Mouse (Mus musculus) layer of hippocampus, postnatal 25 days (tissue): Measurements from ENCODE around the gene Hps4. TPM values are rescaled to one million over a fixed set of nuclear protein-coding genes. Genes with fewer than 3 reads are reported as not detected.

Experiments
- DNase-seq, 2 experiments: peaks; one replicate each; pipeline ENCODE4 v3.0.0; 2022; ENCODE audit warnings: mixed read lengths in 2 of 2, low spot score in 1 of 2; ENCODE audit errors: extremely low spot score in 1 of 2
- total RNA-seq, 2 experiments: library from RNA; stranded (reverse); gene quantifications; 2 replicates each; pipeline ENCODE4 v1.2.3; 2021

The Hps4 gene
- total RNA-seq, 2 experiments from 2014 or later: 30.3 to 40.8 TPM

GRCm38 (mm10) chr5:112364184-112364797 lies 21.4 kb downstream of the Hps4 start:
- no peak for DNase-seq

GRCm38 (mm10) chr5:112366879-112367278 lies 24.0 kb downstream of the Hps4 start:
- DNase-seq: no peak

DNA sequence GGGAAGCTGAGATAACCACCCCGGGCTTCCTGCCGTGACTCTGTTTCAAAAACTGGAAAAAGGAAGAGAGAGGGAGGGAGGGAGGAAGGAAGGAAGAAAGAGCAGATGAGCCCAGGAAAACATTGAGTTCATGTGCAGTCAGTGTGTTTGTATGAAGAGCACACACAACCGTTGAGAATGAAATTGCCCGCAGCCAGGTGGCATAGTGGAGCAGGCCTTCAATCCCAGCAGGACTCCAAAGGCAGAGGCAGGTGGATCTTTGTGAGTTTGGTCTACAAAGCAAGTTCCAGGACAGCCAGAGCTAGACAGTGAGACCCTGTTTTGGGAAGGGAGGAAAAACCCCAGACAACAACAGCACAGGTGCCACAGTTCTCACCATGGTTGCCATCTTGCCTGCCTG lies 24.5 kb downstream of the Hps4 start:
- no peak for DNase-seq

DNA sequence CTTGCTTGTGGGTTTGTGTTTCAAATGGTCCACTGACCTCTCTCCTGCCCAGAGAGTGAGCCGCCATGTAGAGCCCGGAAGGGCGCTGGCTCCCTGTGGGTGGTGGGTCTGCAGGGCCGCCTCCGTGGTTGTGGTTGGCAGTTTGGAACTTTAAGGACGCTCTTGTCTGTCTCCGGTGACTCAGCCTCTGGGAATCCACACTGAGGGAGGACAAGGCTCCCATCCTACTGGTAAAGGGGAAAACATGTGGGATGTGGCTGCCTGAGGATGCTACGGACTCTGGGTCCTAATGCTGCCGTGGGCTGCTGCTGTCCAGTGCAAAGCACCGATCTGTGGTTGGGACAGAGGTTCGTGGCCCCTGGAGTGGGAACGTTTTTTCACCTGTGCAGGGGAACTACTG lies 25.0 kb downstream of the Hps4 start:
- DNase-seq: no peak

GRCm38 (mm10) chr5:112368666-112369065 lies 25.8 kb downstream of the Hps4 start:
- DNase-seq: no peak

- no peak for DNase-seq
These were observed 26.4 kb downstream of the Hps4 start for GRCm38 (mm10) chr5:112369326-112369725.

DNA sequence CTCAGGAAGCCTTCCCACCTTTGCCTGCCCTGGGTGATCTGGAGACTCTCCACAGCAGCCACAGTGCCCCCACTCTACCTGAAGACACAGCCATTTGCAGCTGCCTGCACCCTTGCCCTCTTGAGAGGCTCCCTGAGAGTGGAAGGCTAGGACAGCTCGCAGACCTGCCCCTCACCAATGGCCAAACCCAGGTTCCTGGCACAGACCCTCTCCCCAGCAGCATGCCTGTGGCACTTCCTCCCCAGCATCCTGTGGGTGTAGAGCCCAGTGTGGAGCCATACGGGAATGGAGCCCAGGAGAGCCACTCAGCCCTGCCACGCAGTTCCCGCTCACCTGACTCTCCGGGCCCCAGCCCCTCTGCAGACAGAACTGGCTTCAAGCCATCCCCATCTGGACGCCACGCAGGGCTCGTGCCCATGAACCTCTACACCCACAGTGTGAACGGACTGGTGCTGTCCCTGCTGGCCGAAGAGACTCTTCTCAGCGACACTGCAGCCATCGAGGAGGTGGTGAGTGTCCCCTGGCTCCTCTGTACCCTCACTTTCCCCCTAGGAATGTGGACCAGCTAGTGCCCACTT lies 27.4 kb downstream of the Hps4 start:
- no peak for DNase-seq

GRCm38 (mm10) chr5:112371933-112372332 lies 29.1 kb downstream of the Hps4 start:
- DNase-seq: no peak

- no peak for DNase-seq
These were observed 33.2 kb downstream of the Hps4 start for GRCm38 (mm10) chr5:112376111-112376510.

- no peak for DNase-seq
These were observed 34.5 kb downstream of the Hps4 start for GRCm38 (mm10) chr5:112377380-112377779.

DNA sequence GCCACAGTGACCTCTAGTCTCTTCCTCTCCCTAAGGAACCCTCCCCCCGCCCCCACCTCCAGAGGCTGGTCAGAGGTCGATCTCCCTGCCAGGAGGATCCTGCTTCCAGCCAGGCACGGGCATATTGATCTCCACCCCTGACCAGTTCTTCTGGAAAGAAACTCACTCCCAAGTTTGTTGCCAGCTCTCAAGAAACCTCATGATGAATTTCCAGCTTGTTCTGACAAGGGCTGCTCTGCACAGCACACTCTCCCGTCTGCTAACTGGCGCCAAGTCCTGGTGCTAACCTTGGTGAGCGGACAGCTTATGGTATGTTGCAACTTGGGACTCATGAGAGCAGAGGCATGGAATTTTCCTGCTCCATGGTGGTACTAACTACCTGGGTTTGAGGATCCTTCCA lies 35.8 kb downstream of the Hps4 start:
- DNase-seq: no peak

DNA sequence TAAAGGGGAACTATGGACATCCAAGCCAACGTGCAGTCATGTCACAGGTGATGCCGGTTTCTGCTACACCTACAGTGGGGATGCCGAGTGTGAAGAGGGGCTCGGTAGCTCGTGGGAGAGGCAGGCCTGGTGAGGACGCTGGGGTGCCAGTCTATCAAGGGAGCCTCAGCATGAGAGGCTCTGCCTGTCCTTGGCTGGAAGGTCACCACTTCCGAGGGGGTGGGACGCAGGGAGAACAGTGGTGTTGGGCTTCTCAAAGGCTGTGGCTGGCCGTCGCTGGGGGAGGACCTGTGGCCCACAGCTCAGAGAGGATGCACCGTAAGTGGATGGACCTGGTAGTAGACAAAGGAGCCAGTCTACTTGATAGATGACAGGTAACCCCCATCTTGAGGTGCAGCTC lies 38.3 kb downstream of the Hps4 start:
- DNase-seq: no peak

GRCm38 (mm10) chr5:112382042-112382441 lies 39.2 kb downstream of the Hps4 start:
- no peak for DNase-seq

DNA sequence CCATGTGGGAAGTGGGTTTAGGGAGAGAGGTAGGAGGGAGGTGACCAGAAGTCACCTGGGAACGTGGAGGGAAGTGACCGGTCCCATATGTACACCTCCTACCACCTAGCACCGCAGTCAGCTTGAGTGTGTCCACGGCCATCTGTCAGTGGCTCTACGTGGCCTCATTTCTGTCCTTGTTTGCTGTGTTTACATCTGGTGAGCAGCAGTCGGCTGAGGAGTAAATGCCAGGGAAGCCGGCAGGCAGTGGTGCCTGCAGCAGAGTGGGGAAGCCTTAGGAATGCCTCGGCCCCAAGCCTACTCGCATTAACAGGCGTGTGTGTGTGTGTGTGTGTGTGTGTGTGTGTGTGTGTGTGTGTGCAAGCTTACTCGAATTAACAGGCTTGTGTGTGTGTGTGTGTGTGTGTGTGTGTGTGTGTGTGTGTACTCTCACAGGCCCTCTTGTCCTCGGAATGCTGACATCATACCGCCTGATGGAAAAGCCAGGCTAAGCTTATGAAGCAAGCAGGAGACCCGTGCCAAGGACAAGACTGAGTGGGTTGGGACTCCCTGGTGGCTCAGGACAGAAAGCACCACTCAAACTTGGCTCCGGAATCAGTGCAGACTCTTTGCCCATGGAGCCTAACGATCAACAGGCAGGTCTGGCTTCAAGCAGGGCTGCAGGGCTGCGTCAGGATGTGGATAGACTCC lies 39.9 kb downstream of the Hps4 start:
- DNase-seq: no peak

DNA sequence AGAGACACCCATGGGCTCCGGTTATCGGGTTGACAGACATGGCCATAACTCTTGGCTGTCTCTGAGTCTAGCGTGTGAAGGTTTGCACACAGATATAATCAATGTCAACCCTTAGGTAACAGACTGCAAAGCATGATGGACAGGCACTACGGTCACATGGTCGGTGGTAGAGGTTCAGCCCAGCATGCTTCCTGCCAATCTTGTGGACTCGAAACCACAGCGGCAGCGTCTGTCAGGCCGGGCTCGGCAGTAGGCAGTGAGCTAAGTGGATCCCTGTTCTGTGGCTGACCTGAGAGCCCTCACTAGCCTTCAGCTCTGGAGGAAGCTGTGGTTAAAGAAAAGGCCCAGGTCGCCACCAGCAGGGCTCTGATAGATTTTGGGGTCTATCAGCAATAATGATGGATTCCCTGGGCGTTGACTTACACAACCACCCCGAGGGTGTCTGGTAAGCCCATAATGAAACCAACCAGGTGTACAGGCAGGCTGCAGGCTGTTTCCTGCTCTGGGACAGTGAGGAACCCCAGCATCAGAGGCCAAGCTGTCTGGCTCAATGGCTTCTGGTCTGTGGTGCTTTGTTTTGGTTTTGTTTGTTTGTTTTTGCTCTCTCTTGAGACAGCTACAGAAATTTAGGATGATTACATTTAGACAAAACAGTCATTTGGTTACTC lies 42.1 kb downstream of the Hps4 start:
- DNase-seq: no peak

- DNase-seq: no peak
These were observed 43.1 kb downstream of the Hps4 start for GRCm38 (mm10) chr5:112385973-112386372.

GRCm38 (mm10) chr5:112389352-112389751 lies 46.5 kb downstream of the Hps4 start:
- no peak for DNase-seq

DNA sequence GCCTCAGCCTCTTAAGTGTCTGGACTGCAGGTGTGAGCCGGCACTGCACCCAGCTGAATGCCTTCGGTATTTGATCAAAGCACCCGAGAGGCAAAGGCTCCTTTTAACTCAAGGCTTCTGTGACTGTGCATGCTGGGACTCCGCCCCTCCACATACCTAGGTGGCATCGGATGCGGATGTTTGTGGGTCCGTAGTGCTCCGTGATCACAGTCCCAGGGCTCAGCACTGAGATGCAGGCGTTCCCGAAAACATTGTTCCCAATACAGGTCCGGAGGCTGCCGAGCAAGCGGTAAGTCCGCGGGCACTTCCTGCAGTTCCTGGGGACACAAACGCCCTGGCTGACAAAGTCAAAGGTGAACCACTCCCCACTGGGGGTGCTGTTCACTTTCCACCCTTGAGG lies 48.1 kb downstream of the Hps4 start:
- no peak for DNase-seq

DNA sequence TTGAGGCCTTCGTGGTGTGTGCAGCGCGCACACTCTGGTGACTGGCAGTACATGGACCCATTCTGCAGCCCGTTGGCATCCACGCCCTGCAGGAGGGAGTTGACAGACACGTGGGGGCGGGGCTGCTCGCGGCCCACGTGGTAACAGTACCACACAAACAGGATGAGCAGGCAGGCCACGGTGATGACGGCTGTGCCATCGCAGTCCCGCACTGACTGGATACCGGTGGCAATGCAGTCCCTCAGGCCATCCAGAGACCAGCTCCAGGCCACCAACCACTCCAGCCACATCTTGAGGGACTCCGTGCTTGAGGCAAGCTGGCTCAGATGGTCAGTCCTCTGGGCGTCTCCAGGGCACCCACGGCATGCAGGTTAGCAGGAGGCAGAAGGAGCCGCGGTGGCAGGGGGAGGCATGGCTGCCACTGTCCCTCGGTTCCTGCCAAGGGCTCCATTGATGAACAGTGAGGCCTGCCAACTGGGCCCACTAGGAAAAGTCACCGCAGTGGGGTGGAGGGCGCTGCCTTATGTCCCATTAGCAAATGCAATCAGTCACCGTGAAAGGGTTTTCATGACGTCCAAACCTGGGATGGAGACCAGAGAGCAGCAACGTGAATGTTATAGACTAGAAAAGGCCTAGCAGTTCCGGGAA lies 48.9 kb downstream of the Hps4 start:
- no peak for DNase-seq

DNA sequence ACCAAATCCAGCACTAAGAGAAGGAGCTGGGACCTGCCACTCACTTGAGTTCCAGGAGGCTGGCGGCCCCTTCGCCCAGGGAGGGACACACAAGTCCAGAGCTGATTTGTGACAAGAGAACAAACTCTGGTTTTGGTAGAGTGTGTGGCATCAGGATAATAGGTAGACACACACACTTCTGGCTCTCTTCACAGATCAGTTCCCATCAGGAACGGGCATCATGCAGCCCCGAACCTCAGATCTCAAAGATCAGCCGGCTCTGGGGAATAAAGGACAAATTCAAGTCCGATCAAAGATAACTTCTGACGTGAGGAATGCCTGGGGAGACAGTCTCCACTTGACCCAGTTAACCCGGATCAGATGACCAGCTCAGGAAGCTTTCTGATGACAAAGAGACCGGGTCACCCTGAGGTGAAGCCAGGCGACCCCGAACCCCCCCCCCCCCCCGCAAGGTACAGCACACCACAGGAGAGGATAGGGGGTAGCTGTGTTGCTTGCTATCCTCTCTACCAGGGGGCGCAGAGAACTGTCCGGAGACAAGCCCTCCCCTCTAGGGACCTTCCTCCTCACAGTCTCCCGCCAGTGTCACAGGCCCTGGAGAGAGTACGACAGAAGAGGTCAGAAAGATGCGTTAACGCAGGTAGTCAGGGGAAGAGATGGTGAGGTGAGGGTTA lies 51.0 kb downstream of the Hps4 start:
- DNase-seq: no peak

- DNase-seq: no peak
These were observed 51.5 kb downstream of the Hps4 start for GRCm38 (mm10) chr5:112394415-112394763.
